Mouse (Mus musculus) ovary, postnatal 36 days (tissue): ENCODE results near the gene Cluh.

ENCODE experiments used
- DNase-seq: peaks from one replicate; pipeline ENCODE4 v3.0.0; 2022; ENCODE audit warnings: low spot score, mixed read lengths

Cluh gene

DNA sequence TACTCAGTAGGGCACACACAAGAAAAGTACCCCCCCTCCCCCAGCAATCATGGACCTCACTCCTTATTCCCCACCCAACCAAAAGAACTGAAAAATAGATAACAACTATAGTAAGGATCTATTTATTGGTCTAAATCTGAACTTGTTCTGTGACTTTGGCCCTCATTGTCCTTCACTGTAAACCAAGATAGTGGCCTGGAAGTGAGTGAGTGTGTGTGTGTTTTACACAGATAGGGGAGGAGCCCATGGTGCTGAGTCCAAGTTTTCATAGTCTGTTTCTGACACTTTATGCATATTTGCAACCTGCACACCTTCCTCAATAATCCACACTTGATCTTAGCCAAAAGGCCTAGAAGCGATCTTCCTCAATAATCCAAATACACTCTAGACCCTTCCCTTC, 619 bp upstream of the Cluh start:
- no peak for DNase-seq

DNA sequence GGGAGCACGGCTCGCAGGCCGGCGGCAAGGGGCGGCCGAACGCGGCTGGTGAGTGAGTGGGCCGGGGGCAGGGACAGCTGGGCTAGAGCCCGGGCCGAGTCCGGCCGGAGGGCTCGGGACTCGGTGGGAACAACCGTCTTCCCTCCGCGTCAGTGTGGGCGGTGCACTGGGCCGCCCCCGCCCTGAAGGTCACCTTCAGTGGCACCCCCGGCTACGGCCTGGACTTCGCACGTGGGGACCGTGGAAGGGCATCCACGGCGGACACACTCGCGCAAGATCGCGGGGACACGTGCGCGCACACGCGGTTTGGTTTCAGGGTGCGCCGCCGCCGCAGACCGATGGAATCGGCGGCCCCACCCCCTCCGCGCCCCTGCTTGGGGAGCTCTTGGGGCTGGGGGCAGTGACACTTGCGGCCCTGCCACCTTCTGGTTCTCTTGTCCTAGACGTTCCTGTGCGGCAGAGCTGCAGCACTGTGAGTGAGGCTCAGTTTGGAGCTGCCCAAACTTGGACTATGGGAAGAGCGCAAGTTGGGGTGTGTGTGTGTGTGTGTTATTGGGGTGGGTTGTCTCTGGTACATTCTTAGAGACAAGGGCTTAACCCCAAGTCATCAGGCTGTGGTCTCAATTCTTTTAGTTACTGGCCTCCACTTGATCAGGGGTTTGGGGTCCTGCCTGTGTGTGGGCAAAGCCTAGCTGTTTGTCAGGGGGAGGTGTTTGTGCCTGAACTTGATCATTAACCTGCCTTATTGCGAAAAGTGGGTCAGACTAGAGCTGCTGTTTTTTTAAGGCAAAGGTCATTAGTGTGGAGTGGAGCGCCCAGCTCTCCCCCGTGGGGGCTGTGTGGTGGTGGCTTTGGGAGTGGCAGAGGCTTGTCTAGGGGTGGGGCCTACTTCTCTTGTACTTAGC, 604 bp downstream of the Cluh start:
- DNase-seq: peak; percentile 34

DNA sequence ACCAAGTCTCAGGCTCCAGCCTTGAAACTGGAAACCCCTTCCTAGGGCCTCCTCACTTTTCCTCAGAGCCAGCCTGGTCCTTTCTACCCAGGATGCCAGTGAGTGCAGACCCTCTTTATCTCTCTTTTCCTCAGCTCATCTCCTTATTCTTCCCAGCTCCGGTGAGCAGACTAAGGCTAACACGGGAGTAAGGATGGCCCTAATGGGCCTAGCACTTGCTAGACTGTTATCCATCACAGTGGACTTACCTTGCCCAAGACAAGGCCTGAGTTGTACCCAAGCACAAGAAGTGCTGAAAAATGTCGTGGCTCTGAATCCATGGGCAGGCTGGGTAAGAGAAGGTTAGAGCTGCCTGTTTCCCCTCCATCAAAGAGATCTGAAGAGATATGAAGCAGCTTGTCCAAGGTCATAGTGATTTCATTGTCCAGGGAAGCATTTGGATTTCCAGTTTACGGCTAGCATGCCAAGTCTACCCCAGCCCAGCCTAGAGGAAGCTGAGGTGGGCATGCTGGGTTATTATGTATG, 1.3 kb downstream of the Cluh start:
- DNase-seq: no peak

DNA sequence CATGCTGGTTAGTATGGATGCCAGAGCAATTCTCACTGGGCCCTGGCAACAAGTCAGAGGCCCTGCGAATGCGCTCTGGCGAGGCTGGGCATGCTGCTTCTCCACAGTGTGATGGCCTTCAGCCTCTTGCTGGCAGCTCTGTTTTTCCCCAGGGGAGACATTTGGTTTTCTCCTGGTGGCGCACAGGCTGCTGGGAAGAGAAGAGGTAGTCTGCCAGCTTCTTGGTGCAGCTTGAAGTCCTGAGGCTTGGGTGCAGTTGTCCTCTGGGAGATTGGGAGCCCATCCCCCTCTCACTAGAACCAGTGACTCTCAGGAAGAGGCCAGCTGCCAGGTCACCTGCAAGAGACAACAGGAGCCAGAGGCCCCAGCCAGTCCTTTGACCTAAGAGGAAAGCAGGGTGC, 3.5 kb downstream of the Cluh start:
- peak; percentile 68 for DNase-seq

DNA sequence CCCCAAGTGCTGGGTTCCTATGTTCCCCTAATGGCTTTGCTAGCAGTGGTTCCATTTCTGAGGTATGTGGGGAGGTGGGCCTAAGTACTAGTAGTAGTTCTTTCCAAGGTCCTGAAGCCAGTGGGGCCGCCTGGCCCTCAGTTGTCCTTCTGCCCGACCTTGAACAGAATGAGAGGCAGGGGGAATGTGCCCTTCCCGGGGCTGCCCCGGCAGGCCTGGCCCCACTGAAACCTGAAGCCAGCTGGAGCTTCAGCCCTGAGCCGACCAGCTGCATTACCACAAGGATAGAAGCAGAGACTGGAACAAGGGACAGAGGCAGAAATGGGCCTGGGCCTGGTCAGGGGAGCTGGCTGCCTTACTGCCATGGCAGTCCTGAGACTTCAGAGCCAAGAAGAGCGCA, 4.1 kb downstream of the Cluh start:
- DNase-seq: peak; percentile 68

DNA sequence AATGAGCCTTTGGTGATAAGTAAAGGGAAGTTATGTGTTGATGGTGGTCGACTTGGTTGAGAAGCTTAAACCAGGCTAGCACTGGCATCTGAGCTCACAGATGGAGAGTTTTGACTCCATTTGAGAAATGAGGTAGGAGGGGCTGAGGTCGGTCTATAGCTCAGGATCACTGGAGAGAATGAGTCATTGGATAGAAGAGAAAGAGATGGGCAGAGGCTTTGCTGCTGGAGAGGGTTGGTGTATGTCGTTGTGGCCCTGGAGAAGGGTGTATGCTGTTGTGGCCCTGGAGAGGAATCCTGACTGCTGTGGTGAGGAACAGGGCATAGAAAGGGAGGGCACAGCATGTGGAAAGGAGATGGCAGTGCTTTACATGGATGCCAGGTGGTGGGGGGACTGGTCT, 6.6 kb downstream of the Cluh start:
- DNase-seq: no peak

DNA sequence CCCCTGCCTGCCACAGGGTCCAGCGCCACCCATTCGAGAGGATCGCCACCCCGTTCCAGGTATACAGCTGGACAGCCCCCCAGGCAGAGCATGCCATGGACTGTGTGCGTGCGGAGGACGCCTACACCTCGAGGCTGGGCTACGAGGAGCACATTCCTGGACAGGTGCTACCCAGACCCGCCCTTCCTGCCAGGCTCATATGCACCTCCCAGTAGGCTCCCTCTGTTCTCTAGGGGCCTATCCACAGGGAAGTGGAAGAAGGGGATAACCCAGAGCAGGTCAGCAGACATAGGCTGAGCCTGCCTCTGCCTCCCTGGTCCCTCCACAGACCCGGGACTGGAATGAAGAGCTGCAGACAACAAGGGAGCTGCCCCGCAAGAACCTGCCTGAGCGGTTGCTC, 11.0 kb downstream of the Cluh start:
- DNase-seq: no peak

DNA sequence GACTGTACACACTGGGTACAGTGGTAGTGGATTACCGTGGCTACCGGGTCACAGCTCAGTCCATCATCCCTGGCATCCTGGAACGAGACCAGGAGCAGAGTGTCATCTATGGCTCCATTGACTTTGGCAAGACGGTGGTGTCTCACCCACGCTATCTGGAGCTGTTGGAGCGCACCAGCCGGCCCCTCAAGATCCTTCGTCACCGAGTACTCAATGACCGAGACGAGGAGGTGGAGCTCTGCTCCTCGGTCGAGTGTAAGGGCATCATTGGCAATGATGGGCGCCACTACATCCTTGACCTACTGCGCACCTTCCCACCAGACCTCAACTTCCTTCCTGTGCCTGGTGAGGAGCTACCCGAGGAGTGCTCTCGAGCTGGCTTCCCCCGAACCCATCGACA, 12.3 kb downstream of the Cluh start:
- DNase-seq: no peak

DNA sequence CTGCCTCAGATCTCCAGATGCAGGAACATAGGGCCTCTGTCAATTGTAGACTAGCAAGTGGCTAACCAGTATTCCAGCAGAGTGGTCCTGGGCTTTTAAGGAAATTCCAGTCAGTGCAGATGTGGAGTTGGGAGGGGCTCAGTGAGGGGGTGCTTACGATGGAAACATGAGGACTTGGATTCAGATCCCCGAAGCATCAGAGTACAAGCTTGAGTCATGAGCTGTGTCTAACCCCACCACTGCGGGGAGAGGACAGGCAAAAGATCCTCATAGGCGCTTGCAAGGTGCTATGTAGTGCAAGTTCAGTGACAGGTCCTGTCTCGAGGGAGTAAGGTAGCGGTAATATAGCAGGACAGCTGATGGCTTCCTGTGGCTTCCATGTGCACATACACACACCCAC, 12.9 kb downstream of the Cluh start:
- no peak for DNase-seq

DNA sequence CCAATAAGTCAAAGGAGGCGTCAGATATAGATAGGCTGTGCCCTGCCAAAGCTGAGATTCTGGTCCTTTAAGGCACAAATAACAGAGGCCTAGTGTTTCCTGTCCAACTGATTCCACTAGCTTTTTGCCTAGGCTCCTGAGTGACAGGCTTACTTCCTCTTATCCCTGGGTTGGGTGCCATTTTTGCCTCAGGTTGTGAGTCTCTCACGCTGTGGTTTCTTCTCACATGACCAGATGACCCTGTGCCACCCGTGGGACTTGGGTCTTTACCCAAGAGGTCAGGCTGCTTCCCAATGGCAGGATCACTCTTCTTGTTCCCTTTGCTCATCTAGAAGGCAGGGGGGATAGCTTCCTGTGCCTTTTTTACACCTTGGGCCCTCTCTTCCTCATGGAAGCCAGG, 15.0 kb downstream of the Cluh start:
- no peak for DNase-seq

DNA sequence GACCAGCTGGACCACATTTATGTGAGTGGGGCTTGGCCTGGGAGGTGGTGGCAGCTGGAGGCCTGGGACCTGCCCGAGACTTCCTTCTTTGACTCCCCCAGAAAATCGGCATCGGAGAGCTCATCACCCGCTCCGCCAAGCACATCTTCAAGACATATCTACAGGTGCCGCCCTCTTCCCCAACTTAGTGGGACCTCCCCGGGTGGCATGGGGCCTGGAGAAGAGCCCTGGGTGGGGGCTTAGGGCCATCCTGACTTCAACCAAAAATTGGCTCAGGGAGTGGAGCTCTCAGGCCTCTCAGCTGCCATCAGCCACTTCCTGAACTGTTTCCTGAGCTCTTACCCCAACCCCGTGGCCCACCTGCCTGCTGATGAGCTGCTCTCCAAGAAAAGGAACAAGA, 15.6 kb downstream of the Cluh start:
- DNase-seq: no peak

DNA sequence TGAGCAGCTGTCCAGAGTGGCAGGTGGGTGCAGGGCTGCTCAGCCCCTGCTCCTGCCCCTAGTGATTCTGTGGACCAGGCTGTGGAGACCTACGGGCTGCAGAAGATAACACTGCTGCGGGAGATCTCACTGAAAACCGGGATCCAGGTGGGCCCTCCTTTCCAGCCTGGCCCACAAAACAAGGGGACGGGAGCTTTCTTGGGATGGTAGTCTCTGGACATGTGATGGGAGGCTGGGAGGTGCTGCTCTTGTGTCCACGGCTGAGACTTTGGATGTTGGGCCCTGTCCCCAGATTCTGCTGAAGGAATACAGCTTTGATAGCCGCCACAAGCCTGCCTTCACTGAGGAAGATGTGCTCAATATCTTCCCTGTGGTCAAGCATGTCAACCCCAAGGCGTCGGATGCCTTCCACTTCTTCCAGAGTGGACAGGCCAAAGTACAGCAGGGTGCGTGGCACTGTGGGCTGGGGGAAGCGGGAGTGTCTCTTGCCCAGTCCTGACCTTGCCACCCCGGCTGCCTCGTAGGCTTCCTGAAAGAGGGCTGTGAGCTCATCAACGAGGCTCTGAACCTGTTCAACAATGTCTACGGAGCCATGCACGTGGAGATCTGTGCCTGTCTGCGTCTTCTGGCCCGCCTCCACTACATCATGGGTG, 16.5 kb downstream of the Cluh start:
- DNase-seq: no peak

DNA sequence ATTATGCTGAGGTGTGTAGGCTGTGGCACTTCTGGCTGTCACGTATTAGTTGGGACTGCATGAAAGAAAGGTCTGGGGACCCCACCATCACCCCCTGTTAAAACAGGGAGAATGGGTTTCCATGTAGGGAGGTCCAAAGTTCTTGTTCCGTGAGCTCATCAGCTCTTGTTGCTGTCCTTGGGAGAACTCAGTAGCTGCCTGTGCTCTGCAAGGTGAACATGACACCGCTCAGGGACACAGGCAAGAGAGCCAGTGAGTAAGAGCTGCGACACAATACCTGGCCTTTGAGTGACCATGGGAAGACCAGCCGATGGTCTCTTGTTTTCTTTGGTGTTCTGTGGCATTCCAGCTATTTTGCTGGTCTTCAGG, 17.0 kb downstream of the Cluh start:
- DNase-seq: no peak

DNA sequence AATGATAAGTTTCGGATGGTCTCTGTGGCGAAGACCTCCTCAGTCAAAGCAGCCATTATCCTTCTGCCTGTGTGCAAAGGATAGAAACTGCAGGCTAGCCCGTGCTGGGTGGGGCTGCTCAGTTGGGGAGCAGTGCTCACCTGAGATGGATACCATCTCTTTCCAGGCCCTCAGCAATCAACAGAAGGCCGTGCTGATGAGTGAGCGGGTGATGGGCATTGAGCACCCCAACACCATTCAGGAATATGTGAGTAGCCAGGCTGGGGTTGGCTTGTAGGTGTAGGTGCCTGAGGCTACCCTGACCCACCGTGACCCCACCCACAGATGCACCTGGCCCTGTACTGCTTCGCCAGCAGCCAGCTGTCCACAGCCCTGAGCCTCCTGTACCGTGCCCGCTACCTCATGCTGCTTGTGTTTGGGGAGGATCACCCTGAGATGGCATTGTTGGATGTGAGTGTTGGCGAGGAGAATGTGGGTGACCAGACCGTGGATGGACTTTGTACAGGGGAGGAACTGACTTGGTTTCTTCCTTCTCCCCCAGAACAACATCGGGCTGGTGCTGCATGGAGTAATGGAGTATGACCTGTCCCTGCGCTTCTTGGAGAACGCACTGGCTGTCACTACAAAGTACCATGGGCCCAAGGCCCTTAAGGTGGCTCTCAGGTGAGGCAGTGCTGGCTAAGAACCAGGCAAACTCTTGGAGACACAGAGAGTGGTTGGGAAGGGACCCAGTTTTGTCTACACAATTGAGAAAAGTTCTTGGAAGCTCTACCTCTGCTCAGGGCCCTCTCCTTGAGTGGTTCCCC, 17.7 kb downstream of the Cluh start:
- DNase-seq: no peak

DNA sequence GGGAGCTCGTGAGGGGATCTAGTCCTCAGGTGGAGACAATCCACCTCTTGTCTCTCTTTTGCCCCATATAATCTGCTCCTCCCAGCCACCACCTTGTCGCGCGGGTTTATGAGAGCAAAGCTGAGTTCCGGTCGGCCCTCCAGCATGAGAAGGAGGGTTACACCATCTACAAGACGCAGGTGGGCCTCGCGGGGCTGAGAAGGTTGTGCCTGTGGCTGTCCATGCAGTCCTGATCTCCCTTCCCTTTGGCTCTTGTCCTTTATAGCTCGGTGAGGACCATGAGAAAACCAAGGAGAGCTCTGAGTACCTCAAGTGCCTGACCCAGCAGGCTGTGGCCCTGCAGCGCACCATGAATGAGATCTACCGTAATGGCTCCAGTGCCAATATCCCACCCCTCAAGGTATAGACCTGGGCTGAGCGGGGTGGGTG, 18.3 kb downstream of the Cluh start:
- no peak for DNase-seq

DNA sequence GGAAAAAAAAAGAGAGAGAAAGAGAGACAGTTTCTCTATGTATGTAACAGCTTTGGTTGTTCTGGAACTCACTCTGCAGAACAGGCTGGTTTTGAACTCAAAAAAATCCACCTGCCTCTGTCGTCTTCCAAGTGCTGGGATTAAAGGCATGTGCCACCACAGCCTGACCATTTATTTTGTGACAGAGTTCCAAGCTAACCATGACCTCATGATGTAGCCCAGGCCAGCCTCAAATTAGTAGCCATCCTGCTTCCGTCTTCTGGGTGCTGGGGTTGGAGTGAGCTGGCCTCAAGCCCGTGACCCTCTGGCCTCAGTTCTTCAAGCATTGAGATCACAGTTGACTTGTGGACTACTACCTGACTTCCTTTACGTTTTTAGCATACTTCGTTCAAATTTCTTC, 19.2 kb downstream of the Cluh start:
- DNase-seq: no peak

DNA sequence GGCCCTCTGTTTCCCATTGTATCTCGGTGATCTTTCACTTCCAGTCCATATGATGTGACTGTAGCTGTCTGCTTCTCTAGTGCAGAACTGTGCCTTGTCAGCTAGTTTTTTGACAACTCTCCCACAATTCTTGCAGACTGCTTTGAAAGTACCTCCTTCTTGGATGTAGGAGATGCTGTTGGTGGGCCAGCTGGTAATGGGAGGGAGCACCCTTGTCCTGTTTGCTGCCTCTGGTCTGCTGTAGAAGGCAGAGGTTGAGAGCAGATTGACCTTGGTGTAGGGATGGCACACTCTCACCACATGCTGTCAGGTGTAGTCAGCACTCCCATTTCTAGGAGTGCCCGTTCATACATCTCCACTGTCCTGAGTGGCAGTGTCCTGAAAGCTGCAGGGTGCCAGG, 19.7 kb downstream of the Cluh start:
- DNase-seq: no peak

DNA sequence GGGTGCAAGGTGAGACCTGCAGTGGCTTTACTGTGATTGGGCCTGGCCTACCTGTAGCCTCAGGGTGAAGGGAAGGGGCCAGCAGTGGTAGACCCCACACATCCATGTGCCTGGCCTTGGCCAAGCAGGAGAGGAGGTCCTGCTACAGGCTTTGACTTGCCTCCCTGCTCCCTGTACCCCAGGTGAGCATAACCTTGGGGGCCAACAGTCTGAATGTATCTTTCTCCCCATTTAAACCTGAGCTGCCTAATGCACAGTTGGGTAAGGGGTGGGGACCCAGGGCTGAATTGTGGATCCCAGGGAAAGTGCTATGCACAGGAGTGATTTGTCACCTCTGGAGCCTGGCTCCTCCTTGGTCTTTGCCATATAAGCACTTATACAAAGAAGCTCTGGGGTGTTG, 20.9 kb downstream of the Cluh start:
- no peak for DNase-seq

DNA sequence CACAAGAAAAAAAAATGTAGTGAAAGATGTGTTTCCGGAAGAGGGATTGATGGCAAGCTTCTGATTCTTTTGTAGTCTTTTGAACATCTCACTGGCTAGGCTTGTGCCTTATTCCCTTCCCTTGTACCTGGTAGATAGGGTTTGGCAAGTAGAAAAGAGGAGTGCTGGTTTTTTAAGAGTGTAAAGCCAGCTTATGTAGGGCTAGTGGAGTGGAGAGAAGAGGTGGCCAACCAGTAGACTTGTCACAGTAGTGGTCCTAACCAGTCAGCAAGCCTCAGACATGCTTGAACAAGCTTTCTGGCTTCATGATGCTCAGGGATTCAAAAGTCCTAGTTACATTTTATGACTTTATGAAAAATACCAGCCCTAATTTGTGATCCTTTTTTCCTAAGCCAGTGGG, 21.7 kb downstream of the Cluh start:
- DNase-seq: no peak

DNA sequence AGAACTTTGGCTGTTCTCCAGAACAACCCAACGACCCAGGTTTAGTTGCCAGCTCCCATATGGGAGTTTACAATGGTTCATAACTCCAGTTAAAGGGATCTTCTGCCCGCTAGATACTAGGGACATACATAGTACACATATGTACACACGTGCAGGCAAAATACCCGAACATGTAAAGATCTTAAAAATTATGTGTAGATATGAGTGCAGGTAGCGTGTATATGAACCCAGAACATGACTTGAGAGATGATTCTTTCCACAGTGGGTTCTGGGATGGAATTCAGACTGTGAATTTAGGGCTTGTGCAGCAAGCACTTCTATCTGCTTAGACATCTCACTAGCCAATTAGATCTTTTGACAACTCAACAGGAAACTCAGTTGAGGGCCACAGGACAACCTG, 22.5 kb downstream of the Cluh start:
- DNase-seq: no peak

DNA sequence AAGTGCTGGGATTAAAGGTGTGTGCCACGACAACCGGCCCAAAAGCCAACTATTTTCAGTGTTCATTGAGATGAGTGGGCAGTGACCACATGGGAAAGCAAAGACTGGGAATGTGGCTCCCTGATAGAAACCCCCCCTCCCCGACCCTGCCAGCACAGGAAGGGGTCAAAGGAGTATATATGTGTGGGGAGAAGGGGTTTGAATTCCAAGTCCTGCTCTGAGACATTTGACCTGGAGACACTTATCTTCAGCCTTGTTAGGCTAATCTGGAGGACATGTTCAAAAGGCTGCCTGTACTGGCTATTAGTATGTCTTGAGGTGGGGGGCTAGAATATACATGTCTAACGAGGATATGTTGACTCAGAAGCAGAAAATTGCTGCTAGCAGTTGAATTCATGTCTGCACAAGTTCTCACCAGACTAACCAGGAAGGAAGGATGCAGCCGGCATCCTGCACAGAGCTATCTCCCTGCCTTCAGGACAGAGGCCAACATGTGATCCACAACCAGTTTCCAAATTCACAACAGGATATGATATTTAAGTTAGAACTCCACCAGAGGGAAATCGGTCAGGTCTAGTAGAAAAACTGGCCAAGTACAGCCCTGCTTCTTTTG, 23.7 kb downstream of the Cluh start:
- DNase-seq: no peak

DNA sequence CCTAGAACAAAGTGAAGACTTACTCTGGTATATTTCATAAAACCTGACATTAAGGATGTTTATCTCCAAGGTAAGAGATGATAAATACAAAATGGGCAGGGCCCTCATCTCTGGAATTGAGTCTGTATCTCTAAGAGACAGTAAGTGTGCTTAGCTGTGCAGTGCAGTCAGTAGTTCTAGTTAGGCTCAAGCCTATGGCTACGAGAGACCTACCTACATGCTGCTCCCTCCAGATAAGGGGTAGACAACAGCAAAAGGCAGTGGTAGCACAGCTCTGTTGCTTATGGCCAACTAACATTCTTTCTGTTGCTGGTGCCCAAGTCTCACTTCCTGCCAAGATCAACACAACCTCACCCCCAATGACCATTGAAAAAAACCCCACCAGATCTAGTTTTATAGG, 24.3 kb downstream of the Cluh start:
- DNase-seq: no peak
